Mouse (Mus musculus) stomach, postnatal 0 days (tissue): Measurements from ENCODE around the gene Treh.

Experiments
- CTCF ChIP-seq: IDR thresholded peaks from 2 replicates; pipeline ENCODE4 v1.5.1; 2016; ENCODE audit warnings: antibody characterized with exemption, low read depth, mild to moderate bottlenecking, moderate library complexity
- EP300 ChIP-seq: optimal IDR thresholded peaks from 2 replicates; pipeline ENCODE3; 2016; ENCODE audit warnings: antibody characterized with exemption

DNA sequence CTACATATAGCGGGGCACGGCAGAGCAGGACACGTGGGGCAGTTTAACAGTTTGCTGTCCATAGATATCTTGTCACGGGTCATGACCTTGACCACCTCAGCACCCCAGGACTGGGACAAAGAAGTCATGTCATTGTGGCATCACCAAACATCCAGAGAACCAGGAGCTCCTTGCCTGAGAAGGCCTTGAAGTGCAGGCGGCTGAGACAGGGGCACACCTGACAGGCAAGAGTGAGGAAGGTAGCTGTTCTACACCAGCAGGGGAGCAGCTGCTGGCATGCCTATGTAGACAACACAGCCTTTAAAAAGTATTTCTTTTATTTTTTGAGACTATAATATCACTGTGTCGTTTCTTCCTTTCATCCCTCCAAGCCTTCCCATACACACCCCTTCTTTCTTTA is 26.7 kb upstream of the Treh start:
- TF ChIP-seq EP300 (no peak), CTCF (no peak)
